Mouse (Mus musculus) embryo, embryonic 11.5 days (tissue): ENCODE measurements around the gene Ybx1.
"Not testable (repeated sequence)": the region's sequence is repeated elsewhere in the genome, so short reads cannot be mapped to it uniquely, and the experiment has no call there.

Experiments
- DNase-seq: peaks from one replicate; pipeline ENCODE4 v3.0.0-alpha.2; 2012; ENCODE audit warnings: low read depth, low spot score

Ybx1 gene

GRCm38 (mm10) chr4:119294415-119295133 is at the start of gene Ybx1:
Gene Ybx1 (minus strand): TSS chr4:119294604.
- peak; percentile 96 for DNase-seq

DNA sequence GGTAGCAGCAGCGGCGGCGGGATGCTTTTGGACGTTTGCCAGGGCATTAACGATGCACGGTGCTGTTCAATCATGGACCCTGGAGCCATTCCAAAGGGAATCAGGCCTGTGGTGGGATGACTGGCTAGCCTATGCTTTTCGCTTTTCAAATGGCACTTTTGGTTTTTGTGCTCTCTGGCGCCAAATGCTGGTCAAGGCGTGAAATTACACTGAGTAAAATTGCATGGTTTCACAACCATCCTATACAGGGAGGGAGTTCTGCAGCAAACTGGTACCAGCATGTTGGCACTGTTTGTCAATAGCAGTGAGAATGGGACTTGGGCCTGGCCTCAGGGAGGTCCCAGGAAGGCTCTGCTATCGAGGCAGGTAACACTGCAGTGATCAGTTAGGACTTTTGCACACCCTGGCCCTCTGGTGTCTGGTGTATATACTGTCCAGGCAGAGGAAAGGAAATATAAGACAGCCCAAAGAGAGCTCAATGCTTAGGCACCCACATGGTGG is 44.5 kb upstream of the Ybx1 start:
- peak; percentile 46 for DNase-seq

GRCm38 (mm10) chr4:119338422-119338821 is 44.0 kb upstream of the Ybx1 start:
- no peak for DNase-seq

- DNase-seq: no peak
Measured at GRCm38 (mm10) chr4:119333487-119333886, 39.1 kb upstream of the Ybx1 start.

DNA sequence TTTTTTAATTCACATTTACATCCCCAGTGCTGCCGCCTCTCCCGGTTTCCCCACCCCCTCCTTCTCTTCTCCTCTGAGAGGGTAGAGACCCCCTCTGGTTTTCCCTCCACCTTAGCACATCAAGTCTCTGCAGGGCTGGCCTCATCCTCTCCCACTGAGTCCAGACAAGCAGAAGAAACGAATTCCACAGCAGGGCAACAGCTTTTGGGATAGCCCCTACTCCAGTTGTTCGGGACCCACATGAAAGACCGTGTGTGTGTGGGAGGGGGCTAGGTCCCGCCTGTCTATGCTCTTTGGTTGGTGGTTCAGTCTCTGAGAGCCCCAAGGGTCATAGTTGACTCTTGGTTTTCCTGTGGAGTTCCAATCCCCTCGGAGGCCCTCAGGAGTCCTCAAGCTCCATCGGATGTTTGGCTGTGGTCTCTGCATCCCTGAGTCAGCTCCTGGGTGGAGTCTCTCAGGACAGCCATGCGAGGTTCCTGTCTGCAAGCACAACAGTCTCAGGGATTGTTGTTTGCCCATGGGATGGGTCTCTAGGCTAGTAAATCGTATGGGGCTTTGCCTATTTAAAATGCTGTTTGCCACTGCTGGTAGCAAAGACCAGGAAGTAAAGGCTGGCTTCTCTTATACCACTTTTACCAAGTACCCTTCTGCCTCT is 26.6 kb upstream of the Ybx1 start:
- DNase-seq: no peak

- DNase-seq: peak; percentile 88
Measured at GRCm38 (mm10) chr4:119320131-119320830, 25.9 kb upstream of the Ybx1 start, which contains the start of gene Ppih. Gene Ppih (minus strand): TSS chr4:119320546.

DNA sequence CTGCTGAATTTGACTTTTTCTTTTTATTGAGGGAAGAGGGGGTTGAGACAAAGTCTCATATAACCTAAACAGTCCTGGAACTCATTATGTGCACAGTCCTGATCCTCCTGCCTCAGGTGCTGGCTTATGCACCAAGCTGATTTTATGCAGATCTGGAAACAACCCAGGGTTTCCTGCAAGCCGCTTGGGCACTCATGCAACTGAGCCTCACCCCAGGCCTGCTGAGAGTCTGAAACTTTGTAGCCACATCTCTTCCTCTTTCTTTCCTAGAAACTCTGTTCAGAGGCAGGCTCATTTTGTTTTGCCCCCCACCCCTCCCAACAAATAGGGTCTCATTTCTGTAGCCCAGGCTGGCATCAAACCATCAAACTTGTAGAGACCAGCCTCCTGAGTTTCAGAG is 19.4 kb upstream of the Ybx1 start:
- DNase-seq: no peak

- no peak for DNase-seq
Measured at GRCm38 (mm10) chr4:119305418-119305817, 11.0 kb upstream of the Ybx1 start.

GRCm38 (mm10) chr4:119303291-119303690 is 8.9 kb upstream of the Ybx1 start:
- DNase-seq: no peak

- DNase-seq: no peak
Measured at GRCm38 (mm10) chr4:119301777-119302176, 7.4 kb upstream of the Ybx1 start.

- no peak for DNase-seq
Measured at GRCm38 (mm10) chr4:119300761-119301160, 6.4 kb upstream of the Ybx1 start.

- no peak for DNase-seq
Measured at GRCm38 (mm10) chr4:119297361-119297760, 3.0 kb upstream of the Ybx1 start.

GRCm38 (mm10) chr4:119295134-119295453 is 690 bp upstream of the Ybx1 start:
- DNase-seq: no peak

- peak; percentile 9 for DNase-seq
Measured at GRCm38 (mm10) chr4:119293574-119294258, 688 bp downstream of the Ybx1 start.

- DNase-seq: peak; percentile 13
Measured at GRCm38 (mm10) chr4:119292771-119293573, 1.4 kb downstream of the Ybx1 start.

GRCm38 (mm10) chr4:119291921-119292320 is 2.5 kb downstream of the Ybx1 start:
- DNase-seq: no peak

DNA sequence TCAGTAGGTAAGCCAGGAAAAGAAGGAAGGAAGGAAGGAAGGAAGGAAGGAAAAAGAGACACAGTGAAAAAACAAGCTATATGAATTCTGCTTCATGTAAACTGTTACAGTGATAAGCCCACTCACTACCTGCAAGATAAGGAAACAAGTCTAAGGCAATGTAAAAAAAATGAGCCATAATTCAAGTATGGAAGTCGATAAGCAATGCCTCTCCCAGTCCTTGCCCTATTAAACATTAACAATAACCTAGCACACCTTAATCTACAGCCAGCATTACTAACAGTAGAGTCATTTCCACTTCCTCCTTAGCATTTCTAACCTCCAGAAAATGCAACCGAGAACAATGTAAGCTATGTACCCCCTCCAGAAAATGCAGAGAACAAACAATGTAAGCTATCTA is 9.1 kb downstream of the Ybx1 start:
- no peak for DNase-seq

GRCm38 (mm10) chr4:119284861-119285260 is 9.5 kb downstream of the Ybx1 start:
- no peak for DNase-seq

GRCm38 (mm10) chr4:119278784-119279183 is 15.6 kb downstream of the Ybx1 start:
- not testable (repeated sequence) for DNase-seq

- DNase-seq: no peak
Measured at GRCm38 (mm10) chr4:119275726-119276125, 18.7 kb downstream of the Ybx1 start.

DNA sequence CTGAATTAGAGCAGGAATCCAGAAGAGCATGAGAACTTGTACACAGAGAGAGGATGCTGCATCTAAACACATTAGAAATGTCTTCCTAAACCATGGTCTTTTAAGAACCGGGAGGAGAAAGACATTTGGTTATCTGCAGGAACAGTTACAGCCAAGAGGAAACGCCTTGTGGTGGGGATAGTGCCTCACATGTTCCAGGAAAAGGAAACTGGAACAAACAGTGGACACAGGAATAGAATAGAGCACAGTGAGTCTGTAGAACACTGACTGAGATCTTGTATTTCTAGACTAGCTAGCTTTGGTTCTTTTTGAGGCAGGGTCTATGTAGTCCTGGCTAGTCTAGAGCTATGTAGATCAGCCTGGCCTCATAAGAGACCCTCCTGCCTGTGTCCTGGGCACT is 19.2 kb downstream of the Ybx1 start:
- DNase-seq: no peak
